Mouse (Mus musculus) macrophage (primary cell): ENCODE results near the gene Prrc2a. TPM values are rescaled to one million over a fixed set of nuclear protein-coding genes. Genes with fewer than 3 reads are reported as not detected.
A peak's percentile ranks its signal among the peaks of the same experiment; 100 is the strongest.

ENCODE experiments used
- H3K27ac ChIP-seq: fragments of 350-480 bp; formaldehyde crosslinking; 2 replicates; pipeline ENCODE4 v1.9.0; 2021
- H3K36me3 ChIP-seq: fragments of 350-480 bp; formaldehyde crosslinking; 2 replicates; pipeline ENCODE4 v1.9.0; 2021; ENCODE audit errors: inconsistent target
- H3K4me3 ChIP-seq: fragments of 350-480 bp; formaldehyde crosslinking; 2 replicates; pipeline ENCODE4 v1.9.0; 2021; ENCODE audit errors: inconsistent target
- H3K79me2 ChIP-seq: fragments of 350-480 bp; formaldehyde crosslinking; 2 replicates; pipeline ENCODE4 v1.9.0; 2021; ENCODE audit errors: inconsistent target
- WGBS: methylation state at CpG from one replicate; pipeline ENCODE4 v1.1.7; 2026; ENCODE audit warnings: inconsistent platforms; ENCODE audit not compliant: missing documents; 5-methylcytosine and 5-hydroxymethylcytosine counted together
- polyA plus RNA-seq: library from polyadenylated mRNA; stranded (reverse); fragments of 250-400 nt; gene quantifications from 3 replicates; pipeline ENCODE4 v1.2.4, GENCODE M21; 2018; ENCODE audit warnings: inconsistent platforms

Prrc2a gene
- polyA plus RNA-seq, 1 experiment from 2014 or later = 91.3 TPM

DNA sequence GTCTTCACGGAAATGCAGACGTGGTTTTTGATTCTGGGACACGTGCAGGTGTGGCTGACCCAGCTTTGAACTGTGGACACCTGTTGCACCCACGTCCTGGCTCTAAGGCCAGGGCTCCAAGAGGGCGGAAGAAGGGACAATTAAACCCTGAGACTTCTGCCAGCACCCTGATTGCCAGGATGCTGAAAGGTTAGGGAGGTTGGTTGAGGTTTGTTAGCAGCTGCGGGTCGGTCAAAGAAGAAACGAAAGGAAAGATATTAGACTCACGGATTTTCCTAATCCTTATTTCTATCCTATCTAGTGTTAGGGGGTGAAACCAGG lies 31.6 kb upstream of the Prrc2a start:
- Histone ChIP-seq H3K27ac (no peak overlapping the region), H3K79me2 (peaks cover 25% of the 10 kb centered on the region), H3K4me3 (peak overlapping the region; percentile 32), H3K36me3 (peaks cover 7% of the 10 kb centered on the region; the same call in 1 of the 2 replicates)
- 47% methylated on average over 9 of the region's 9 CpGs for WGBS

DNA sequence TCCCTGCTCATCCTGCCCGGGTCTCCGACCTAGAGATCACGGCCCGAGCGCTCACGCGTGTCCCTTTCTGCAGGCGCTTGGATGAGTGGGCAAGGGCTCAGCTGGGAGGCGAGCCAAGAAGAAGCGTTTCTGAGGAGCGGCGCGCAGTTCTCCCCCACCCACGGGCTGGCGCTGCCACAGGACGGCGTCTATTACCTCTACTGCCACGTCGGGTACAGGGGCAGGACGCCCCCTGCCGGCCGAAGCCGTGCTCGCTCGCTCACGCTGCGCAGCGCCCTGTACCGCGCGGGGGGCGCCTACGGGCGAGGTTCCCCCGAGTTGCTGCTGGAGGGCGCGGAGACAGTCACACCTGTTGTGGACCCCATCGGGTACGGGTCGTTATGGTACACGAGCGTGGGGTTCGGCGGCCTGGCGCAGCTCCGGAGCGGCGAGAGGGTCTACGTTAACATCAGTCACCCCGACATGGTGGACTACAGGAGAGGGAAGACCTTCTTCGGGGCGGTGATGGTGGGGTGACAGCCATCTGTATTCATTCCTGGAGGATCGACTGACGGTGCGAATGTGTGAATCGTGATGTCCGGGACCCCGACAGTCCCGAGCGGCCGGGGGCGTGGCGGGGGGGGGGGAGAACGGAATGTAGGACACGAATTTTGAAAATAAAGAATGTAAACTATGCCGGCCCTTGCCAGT lies 31.1 kb upstream of the Prrc2a start:
- Histone ChIP-seq H3K27ac (no peak overlapping the region), H3K79me2 (peaks cover 20% of the 10 kb centered on the region), H3K4me3 (peak overlapping the region; percentile 32), H3K36me3 (peaks cover 7% of the 10 kb centered on the region; the same call in 1 of the 2 replicates)
- under 1% methylated on average over 64 of the region's 66 CpGs for WGBS

DNA sequence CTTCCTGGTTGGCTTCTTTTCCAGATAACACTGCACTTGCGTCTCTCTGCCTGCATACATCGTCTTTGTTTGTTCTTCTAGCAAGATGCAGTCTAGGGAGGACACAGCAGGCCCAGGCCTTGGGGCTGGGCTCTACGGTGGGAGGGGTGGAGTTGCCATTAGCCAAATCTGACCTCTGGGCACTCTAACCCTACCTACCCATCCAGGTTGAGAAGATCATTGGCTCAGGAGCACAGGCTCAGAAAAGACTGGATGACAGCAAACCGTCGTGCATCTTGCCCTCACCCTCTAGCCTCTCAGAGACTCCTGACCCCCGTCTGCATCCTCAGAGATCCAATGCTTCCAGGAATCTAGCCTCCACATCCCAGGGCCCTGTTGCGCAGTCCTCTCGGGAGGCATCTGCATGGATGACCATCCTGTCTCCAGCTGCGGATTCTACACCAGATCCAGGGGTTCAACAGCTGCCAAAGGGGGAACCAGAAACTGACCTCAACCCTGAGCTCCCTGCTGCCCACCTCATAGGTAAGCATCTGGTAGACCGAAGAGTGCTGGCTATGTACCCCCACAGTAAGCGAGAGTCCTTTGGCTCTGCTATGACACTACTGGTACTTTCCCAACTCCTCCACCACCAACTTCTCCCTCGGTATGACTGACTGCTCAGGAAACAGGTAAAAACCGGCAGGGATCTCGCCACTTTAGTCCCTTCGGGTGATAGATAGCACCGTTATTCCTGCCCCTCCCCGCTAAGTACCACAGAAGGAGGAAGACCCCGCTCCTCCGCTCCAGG lies 30.3 kb upstream of the Prrc2a start:
- Histone ChIP-seq H3K27ac (no peak overlapping the region), H3K79me2 (peaks cover 16% of the 10 kb centered on the region), H3K36me3 (peaks cover 7% of the 10 kb centered on the region; the same call in 1 of the 2 replicates), H3K4me3 (peak overlapping the region; percentile 19; the same call in 1 of the 2 replicates)
- 42% methylated on average over 19 of the region's 19 CpGs for WGBS

DNA sequence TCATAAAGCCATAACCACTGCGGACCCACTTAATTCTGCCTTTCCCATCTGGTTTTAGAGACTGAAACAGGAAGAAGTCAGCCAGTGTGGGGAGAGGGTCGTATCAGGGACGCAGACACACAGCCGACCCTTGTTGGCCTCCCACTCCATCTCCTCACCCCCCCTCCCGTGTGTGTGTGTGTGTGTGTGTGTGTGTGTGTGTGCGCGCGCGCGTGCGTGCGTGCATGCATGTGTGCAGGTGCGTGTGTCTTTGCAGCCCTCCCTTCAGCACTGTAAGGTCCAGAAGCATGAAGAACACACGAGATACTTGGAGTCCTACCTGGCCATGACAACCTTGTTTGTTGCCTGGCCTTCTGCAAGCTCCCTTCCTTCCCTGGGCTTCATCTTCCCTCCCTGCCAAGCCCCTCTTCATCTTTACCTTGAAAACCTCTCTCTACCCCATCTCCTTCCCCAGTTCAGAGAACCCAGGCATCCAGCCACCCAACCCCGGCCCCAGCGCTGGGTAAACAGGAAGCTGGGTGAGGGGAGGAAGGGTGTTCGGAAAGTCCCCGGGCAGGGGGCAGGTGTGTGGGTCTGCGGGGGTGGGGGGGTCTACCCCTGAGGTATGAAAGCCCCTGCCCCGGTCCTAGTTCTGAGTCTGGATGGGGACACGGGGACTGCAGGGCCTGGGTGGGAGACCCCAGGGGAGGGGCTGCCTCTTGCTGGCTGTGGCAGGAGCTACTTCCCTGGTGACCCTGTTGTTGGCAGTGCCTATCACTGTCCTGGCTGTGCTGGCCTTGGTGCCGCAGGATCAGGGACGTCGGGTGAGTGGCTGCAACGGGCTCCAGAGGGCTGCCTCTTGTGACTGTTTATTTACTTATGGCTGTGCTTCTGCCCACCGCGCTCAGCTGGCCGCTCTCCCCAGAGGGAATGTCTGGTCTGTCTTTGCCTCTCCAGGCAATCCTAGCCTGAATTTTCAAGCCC lies 29.5 kb upstream of the Prrc2a start, which contains the start of gene Ltb:
Gene Ltb, plus strand, starts transcription at position 559 of the 963 bp plus-strand sequence.
- peaks cover under 1% of the 10 kb centered on the region; the same call in 1 of the 2 replicates for H3K36me3 ChIP-seq
- WGBS = 43% methylated on average over 17 of the region's 28 CpGs
- H3K79me2 ChIP-seq = peaks cover 7% of the 10 kb centered on the region
- peak within 1 kb of the TSS; percentile 37; the same call in 1 of the 2 replicates for H3K27ac ChIP-seq
- H3K4me3 ChIP-seq = peak within 1 kb of the TSS; percentile 19; the same call in 1 of the 2 replicates

DNA sequence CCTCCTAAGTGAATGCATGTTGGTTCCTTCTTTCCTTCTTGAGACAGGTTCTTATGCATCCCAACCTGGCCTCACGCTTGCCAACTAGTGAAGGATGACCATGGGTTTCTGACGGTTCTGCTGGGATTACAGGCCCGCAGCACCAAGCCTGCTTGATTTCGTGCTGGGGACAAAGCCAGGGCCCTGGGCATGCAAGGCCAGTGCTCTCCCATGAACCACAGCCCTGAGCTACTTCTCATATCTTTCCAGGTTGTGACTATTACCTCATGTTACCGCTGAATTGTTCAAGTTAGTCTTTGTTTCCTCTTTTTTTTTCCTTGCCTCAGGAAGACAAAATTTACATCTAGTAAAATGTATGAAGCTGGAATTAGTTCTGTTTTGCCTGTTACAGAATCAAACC lies 28.2 kb upstream of the Prrc2a start:
- Histone ChIP-seq H3K79me2 (peaks cover 7% of the 10 kb centered on the region), H3K27ac (peak overlapping the region; percentile 37), H3K4me3 (no peak overlapping the region), H3K36me3 (no peaks in the 10 kb centered on the region)
- WGBS = 22% methylated on average over 5 of the region's 5 CpGs

DNA sequence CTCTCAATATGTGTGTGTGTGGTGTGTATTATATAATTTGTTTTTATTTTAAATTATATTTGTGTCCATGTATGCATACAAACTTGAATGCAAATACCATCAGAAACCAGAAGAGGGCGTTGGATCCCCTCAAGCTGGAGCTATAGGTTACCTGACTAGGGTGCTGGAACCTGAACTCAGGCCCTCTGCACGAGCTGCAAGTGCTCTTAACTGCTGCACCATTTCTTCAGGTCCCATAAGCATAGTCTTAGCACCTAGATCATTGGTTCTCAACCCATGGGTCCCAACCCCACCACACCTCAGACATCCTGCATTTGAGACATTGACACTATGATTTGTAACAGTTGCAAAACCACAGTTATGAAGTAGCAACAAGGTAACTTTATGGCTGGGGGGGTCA lies 27.0 kb upstream of the Prrc2a start:
- no peaks in the 10 kb centered on the region for H3K36me3 ChIP-seq
- no peak overlapping the region for H3K27ac ChIP-seq
- H3K79me2 ChIP-seq = peaks cover 19% of the 10 kb centered on the region
- H3K4me3 ChIP-seq = no peak overlapping the region
- 86% methylated on average over 2 of the region's 2 CpGs for WGBS

DNA sequence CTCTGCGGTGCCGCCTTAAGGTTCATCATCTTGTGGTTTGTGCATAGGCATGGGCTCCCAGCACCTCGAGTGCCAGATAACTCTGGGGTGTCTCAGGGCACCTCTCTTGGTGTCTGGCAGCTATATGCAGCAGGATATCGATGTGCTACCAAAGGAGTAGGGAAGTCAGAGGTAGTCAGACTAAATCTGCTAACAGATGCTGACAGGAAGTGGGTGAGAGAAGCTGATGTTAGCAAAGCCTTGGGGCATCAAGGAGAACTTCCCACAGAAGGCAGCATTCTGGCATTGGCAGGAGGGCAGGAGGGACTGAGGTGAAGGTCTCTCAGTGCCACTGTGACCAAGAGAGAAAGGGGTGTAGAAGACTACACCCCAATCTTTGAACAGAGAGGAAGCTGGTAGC lies 25.4 kb upstream of the Prrc2a start:
- peak overlapping the region; percentile 96 for H3K27ac ChIP-seq
- H3K4me3 ChIP-seq = no peak overlapping the region
- H3K79me2 ChIP-seq = peaks cover 28% of the 10 kb centered on the region
- no peaks in the 10 kb centered on the region for H3K36me3 ChIP-seq
- 7% methylated on average over 4 of the region's 4 CpGs for WGBS

DNA sequence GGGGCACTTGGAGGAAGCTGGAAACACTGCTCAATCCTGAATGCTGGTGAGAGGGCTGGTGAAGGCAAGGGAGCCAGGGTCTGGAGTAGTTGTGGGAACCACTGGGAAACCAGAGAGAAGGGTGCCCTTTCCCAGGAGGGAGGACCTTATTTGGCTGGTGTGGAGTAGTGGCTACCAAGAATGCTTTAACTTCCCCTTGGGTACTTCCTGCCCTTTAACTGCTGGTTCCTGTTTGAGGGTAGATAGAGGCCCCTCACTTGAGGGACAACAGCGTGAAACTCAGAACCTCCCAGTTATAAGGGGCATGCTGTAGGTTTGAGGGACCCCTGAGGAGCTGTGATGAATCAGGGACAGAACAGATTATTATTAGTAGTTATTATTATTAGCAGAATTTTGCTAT lies 24.5 kb upstream of the Prrc2a start:
- Histone ChIP-seq H3K36me3 (peaks cover 9% of the 10 kb centered on the region; the same call in 1 of the 2 replicates), H3K27ac (peak overlapping the region; percentile 96), H3K79me2 (peaks cover 30% of the 10 kb centered on the region), H3K4me3 (no peak overlapping the region)
- 0% methylated on average over 1 of the region's 1 CpGs for WGBS

DNA sequence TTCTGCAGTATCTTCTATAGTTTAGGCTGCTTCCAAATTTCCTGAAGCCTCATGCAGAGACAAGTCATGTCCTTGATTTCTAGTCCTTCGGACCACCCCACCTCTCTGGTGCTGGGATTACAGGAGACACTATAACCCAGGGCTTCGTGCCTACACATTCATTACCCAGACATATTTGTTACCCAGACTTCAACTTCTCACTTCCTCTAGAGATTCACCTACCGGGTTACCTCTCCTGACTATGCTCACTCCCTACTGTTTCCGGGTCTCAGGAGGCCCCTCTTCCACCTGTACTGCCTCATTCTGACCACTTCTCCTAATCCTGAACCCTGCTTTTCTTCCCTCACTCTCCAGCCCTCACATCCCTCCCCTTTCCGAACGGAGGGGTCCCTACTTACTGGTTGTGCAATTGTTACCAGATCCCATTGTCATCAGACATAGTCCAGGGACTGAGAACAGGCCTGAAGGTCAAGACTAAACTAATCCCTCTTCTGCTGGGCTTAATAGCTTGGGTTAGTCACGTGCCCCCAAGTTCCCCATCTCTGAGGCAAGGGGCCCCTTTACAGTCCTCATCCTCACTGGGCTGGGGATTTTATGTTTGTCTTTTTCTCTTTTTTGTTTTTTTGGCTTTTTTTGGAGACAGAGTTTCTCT lies 23.4 kb upstream of the Prrc2a start, which contains the start of gene Lst1:
Gene Lst1, minus strand, starts transcription at position 481 of the 652 bp plus-strand sequence.
- Histone ChIP-seq H3K27ac (peak within 1 kb of the TSS; percentile 96), H3K36me3 (peaks cover 12% of the 10 kb centered on the region; the same call in 1 of the 2 replicates), H3K4me3 (peak within 1 kb of the TSS; percentile 61), H3K79me2 (peaks cover 30% of the 10 kb centered on the region)
- 8% methylated on average over 7 of the region's 7 CpGs for WGBS

DNA sequence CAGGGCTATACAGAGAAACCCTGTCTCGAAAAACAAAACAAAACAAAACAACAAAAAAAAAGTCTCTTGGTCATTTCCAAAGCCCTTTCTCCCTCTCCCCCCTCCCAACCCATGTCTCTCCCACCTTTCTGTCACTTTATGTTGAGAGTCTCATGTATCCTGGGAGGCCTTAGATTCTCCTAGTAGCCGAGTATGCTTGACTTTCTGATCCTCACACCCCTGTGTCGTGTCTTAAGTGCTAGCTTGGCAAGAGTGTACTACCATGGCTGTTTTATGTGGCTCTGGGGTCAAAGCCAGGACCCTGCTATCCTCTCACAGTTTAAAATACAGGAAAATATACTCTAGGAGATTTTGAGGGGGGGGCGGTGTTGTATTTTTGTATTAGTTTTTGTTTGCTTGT lies 22.6 kb upstream of the Prrc2a start:
- WGBS = 41% methylated on average over 4 of the region's 4 CpGs
- Histone ChIP-seq H3K36me3 (peaks cover 12% of the 10 kb centered on the region; the same call in 1 of the 2 replicates), H3K27ac (peak overlapping the region; percentile 96), H3K4me3 (peak overlapping the region; percentile 61), H3K79me2 (peaks cover 30% of the 10 kb centered on the region)

DNA sequence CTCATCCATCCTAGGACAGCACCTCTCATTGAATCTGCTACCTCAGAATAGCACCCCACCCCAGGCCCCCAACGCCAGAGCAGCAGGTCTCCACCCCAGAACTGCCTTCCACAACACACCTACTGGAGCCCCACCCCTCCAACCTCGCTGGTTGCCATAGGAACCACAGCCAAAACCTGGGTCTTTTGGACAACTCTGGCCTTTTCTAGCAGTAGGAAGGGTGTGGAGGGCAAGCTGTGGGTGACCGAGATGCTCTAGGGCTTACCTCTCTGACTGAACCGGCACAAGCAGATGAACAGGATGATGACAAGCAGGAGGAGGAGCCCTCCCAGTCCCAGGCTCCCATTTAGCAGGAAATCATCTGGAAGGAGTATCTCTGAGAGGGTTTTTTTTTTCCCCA lies 22.0 kb upstream of the Prrc2a start:
- Histone ChIP-seq H3K79me2 (peaks cover 30% of the 10 kb centered on the region), H3K27ac (peak overlapping the region; percentile 96), H3K4me3 (peak overlapping the region; percentile 61), H3K36me3 (peaks cover 12% of the 10 kb centered on the region; the same call in 1 of the 2 replicates)
- WGBS = 3% methylated on average over 4 of the region's 4 CpGs

DNA sequence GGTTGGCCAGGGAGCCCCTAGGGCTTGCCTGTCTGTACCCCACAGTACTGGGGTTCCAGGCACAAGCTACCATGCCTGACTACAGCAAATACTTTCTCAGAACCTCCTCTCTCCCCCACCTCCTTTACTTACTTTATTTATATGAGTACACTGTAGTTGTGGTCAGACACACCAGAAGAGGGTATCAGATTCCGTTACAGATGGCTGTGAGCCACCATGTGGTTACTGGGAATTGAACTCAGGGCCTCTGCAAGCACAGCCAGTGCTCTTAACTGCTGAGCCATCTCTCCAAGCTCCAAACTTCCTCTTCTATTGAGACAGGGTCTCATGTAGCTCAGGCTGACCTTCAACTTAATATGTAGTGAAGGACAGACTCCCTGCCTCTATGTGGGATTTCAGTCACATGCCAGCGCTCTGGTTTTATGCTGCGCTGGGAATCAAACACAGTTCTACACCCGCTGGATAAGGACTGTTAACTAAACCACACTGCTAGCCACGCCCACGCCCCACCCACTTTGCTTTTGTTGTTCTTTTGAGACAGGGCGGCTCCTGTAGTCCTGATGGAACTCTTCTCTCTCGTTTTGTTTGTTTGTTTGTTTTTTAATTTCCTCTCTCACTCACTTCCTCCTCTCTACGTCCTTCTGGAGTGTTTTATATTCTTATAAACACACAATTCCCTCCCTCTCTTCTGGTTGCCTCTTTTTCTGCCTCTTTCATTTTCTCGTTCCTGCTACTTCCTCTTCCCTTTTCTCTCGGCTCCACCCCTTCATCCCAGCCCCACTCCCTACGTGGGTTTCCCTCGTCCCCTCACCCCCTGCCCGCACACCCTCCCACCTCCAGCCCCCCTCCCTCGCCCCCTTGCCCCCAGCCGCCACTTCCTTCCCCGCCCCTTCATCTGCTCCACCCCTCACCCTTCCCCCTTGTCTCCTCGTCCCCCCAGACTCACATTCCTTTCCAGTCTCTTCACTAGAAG lies 21.2 kb upstream of the Prrc2a start:
- peak overlapping the region; percentile 61 for H3K4me3 ChIP-seq
- H3K36me3 ChIP-seq = peaks cover 12% of the 10 kb centered on the region; the same call in 1 of the 2 replicates
- peak overlapping the region; percentile 96 for H3K27ac ChIP-seq
- H3K79me2 ChIP-seq = peaks cover 30% of the 10 kb centered on the region
- WGBS = 3% methylated on average over 14 of the region's 18 CpGs

DNA sequence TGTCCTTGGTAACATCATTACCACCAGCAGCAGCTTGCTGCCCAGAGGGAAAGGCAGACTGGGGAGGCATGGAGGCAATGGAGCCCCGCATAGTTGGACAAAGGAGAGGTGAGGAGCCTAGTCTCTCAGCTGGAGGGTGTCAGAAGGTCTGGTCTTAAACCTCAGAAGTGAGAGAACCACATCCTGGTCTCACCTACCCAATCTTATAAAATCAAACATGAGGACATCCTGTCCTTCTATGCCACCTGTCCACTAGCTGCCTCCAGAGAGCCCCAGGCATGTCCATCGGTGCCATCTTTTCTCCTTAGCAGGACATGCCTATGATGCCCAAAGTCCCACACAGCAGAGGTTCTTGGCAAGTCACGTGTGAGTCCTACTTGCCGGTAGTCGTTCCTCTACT lies 15.4 kb upstream of the Prrc2a start:
- H3K36me3 ChIP-seq = peaks cover 12% of the 10 kb centered on the region; the same call in 1 of the 2 replicates
- H3K27ac ChIP-seq = no peak overlapping the region
- H3K79me2 ChIP-seq = peaks cover 2% of the 10 kb centered on the region; the same call in 1 of the 2 replicates
- 87% methylated on average over 5 of the region's 5 CpGs for WGBS
- no peak overlapping the region for H3K4me3 ChIP-seq
